In genomic region chr4:107538116-107538515, GRCm38 (mm10) we compare ENCODE assay signal across 11 mouse cellular contexts.
A peak's percentile ranks its signal among the peaks of the same experiment; 100 is the strongest.
DNase-seq lines count a peak whose midpoint lies in the region; ATAC-seq and TF ChIP-seq lines count a peak whose summit lies in the region.
"Had no signal": no experiment of that assay in that cellular context is flagged by ENCODE, and none has a peak within 500 bp of the region (broad histone marks: within the 10 kb centered on the region; RNA-seq: fewer than 3 reads in every experiment).

No protein-coding gene starts in this region.

- no peak for ATAC-seq in forebrain, embryonic 11.5 days (replicated peaks; ENCODE audit: low FRiP score)
- ATAC-seq in forebrain, postnatal 0 days: no peak
- no peak for ATAC-seq in erythroid progenitor cell, adult 5-6 weeks (replicated peaks; ENCODE audit: low FRiP score, poor library complexity, severe bottlenecking)

- TF ChIP-seq CTCF in forebrain, postnatal 0 days (IDR thresholded peaks at IDR 0.05; ENCODE audit: low read depth): no peak

- no peaks in the 10 kb centered on the region for H3K27me3 ChIP-seq in forebrain, embryonic 11.5 days (ENCODE audit: control insufficient read depth, insufficient read depth, low read length)
- H3K27me3 ChIP-seq in forebrain, postnatal 0 days (ENCODE audit: insufficient read depth, low read length): no peaks in the 10 kb centered on the region
- H3K27me3 ChIP-seq: hindbrain, embryonic 15.5 days had no signal

- H3K4me1 ChIP-seq in forebrain, embryonic 11.5 days (replicated peaks; ENCODE audit: control insufficient read depth, insufficient read depth, low read length): no peaks in the 10 kb centered on the region
- H3K4me1 ChIP-seq in forebrain, postnatal 0 days (ENCODE audit: insufficient read depth): no peaks in the 10 kb centered on the region

- H3K36me3 ChIP-seq in forebrain, embryonic 11.5 days (ENCODE audit: control insufficient read depth, insufficient read depth, low read length): no peaks in the 10 kb centered on the region
- H3K36me3 ChIP-seq in forebrain, postnatal 0 days (ENCODE audit: insufficient read depth): no peaks in the 10 kb centered on the region
- H3K36me3 ChIP-seq: hindbrain, embryonic 15.5 days had no signal

- no peak overlapping the region for H3K4me3 ChIP-seq in forebrain, embryonic 11.5 days (ENCODE audit: low read depth, low read length)
- H3K4me3 ChIP-seq in forebrain, postnatal 0 days (ENCODE audit: low read depth, low read length): no peak overlapping the region
- H3K4me3 ChIP-seq: hindbrain, embryonic 15.5 days had no signal

- no peak overlapping the region for H3K4me2 ChIP-seq in forebrain, embryonic 11.5 days (ENCODE audit: low read depth, low read length, severe bottlenecking)
- no peak overlapping the region for H3K4me2 ChIP-seq in forebrain, postnatal 0 days (ENCODE audit: low read depth)
- H3K4me2 ChIP-seq: hindbrain, embryonic 15.5 days had no signal

- no peak overlapping the region for H3K9ac ChIP-seq in forebrain, embryonic 11.5 days (ENCODE audit: low read length)
- no peak overlapping the region for H3K9ac ChIP-seq in forebrain, postnatal 0 days
- H3K9ac ChIP-seq: hindbrain, embryonic 15.5 days had no signal

- 61% methylated on average over 13 of the region's 13 CpGs for WGBS in forebrain, embryonic 11.5 days
- WGBS in forebrain, postnatal 0 days: 58% methylated on average over 13 of the region's 13 CpGs

- H3K27ac ChIP-seq in forebrain, embryonic 11.5 days (ENCODE audit: low read depth, low read length): no peak overlapping the region
- H3K27ac ChIP-seq in forebrain, postnatal 0 days (ENCODE audit: low read depth, low read length): no peak overlapping the region
- H3K27ac ChIP-seq: hindbrain, embryonic 15.5 days had no signal

- H3K9me3 ChIP-seq in forebrain, embryonic 11.5 days (ENCODE audit: control insufficient read depth, low read length): no peaks in the 10 kb centered on the region
- no peaks in the 10 kb centered on the region for H3K9me3 ChIP-seq in forebrain, postnatal 0 days (ENCODE audit: low read length)
- H3K9me3 ChIP-seq: hindbrain, embryonic 15.5 days had no signal

- DNase-seq in forebrain, embryonic 11.5 days (ENCODE audit: low spot score): peak; percentile 57
- DNase-seq in forebrain, postnatal 0 days: no peak
- DNase-seq in thymus, postnatal 4 days: peak; percentile 3
- no peak for DNase-seq in thymus, postnatal 10 days (ENCODE audit: low spot score in 2 of 2)
- peak; percentile 30 for DNase-seq in gastrocnemius, postnatal 14 days
- no peak for DNase-seq in spleen, adult 18-20 months
- no peak for DNase-seq in heart, postnatal 4 days
- DNase-seq: B cell, adult 2 months; midbrain, embryonic 14.5 days had no signal

- intact Hi-C loops in gastrocnemius, postnatal 14 days (cut with DNase I; ENCODE audit: low total_unique reads): no loop called here

Comparison
In these comparisons a context has a peak if more than half of its experiments do, and no peak if none do; other contexts are left out.
1. DNase-seq: peak in forebrain, embryonic 11.5 days (single experiment), thymus, postnatal 4 days (single experiment) and gastrocnemius, postnatal 14 days (single experiment); none in forebrain, postnatal 0 days (single experiment), thymus, postnatal 10 days (0 of 2), spleen, adult 18-20 months (0 of 2) and heart, postnatal 4 days (single experiment).